Mouse (Mus musculus) heart, embryonic 15.5 days (tissue): ENCODE data around the gene Lrp2bp. TPM values are rescaled to one million over a fixed set of nuclear protein-coding genes. Genes with fewer than 3 reads are reported as not detected.

Source experiments
- ATAC-seq: fragments of 200-750 bp; cut with Nextera tagmentation; replicated peaks from 2 replicates; pipeline ENCODE4 v1.8.0; 2017; ENCODE audit warnings: low read depth, moderate TSS enrichment; ENCODE audit not compliant: insufficient number of reproducible peaks, insufficient read depth, low FRiP score
- H3K27ac ChIP-seq: fragments of 300-500 bp; sonication (generic); 2 replicates; pipeline ENCODE4 v1.5.1; 2015; ENCODE audit warnings: mild to moderate bottlenecking, inconsistent platforms
- H3K27me3 ChIP-seq: fragments of 300-500 bp; sonication (generic); 2 replicates; pipeline ENCODE4 v1.6.1; 2015; ENCODE audit warnings: inconsistent platforms
- H3K36me3 ChIP-seq: fragments of 300-500 bp; sonication (generic); 2 replicates; pipeline ENCODE4 v1.6.1; 2015; ENCODE audit warnings: mild to moderate bottlenecking, inconsistent platforms
- H3K4me1 ChIP-seq: fragments of 300-500 bp; sonication (generic); replicated peaks from 2 replicates; pipeline ENCODE4 v1.6.1; 2015; ENCODE audit warnings: inconsistent platforms
- H3K4me2 ChIP-seq: fragments of 300-500 bp; sonication (generic); 2 replicates; pipeline ENCODE4 v1.6.1; 2015; ENCODE audit warnings: inconsistent platforms, mild to moderate bottlenecking, moderate library complexity
- H3K4me3 ChIP-seq: fragments of 300-500 bp; sonication (generic); 2 replicates; pipeline ENCODE4 v1.5.1; 2015; ENCODE audit warnings: mild to moderate bottlenecking, inconsistent platforms
- H3K9ac ChIP-seq: fragments of 300-500 bp; sonication (generic); 2 replicates; pipeline ENCODE4 v1.6.1; 2015; ENCODE audit warnings: mild to moderate bottlenecking, inconsistent platforms
- H3K9me3 ChIP-seq: fragments of 300-500 bp; sonication (generic); replicated peaks from 2 replicates; pipeline ENCODE4 v1.6.1; 2016; ENCODE audit warnings: inconsistent platforms
- WGBS: fragments of 180-500 bp; shearing (Covaris S2); methylation state at CpG from one replicate; pipeline ENCODE4 v1.1.7; 2015; ENCODE audit warnings: mixed read lengths; 5-methylcytosine and 5-hydroxymethylcytosine counted together
- polyA plus RNA-seq: library from polyadenylated mRNA; unstranded; fragments of >200 nt; fragmentation: Nextera tagmentation; extraction: Ambion mirVana; gene quantifications from 2 replicates; pipeline ENCODE4 v1.2.1, GENCODE M21; 2015

Gene Lrp2bp
- polyA plus RNA-seq, 1 experiment from 2014 or later, result 0.76 TPM

DNA sequence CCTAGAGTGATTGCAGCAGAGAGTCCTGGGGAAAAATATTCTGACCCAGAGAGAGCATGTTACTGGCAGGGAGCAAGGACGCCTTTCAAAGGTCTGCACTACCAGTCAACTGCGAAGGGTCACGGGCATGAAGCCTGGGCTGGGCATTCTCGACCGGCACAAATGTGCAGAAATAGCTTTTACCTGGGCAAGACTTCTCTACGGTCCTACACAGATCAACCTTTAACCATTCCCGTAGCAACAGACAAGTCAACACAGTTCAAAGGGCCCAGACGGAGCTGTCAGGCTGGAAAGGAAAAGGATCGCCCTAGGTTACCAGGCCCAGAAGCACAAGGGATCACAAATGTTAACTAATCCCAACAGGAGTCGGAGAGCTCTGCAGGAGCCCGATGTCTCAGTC lies 37.1 kb downstream of the Lrp2bp start:
- H3K4me1 ChIP-seq, result peaks cover 7% of the 10 kb centered on the region
- WGBS, result 77% methylated on average over 11 of the region's 11 CpGs
- H3K36me3 ChIP-seq, result 0 out of 2 replicates have a peak, but pooled peaks cover 2% of the 10 kb centered on the region
- H3K27me3 ChIP-seq, result no peaks in the 10 kb centered on the region
- H3K4me2 ChIP-seq, result no peak overlapping the region
- H3K9ac ChIP-seq, result no peak overlapping the region
- ATAC-seq, result no peak
- H3K27ac ChIP-seq, result no peak overlapping the region
- no peak overlapping the region for H3K4me3 ChIP-seq
- H3K9me3 ChIP-seq, result no peaks in the 10 kb centered on the region

DNA sequence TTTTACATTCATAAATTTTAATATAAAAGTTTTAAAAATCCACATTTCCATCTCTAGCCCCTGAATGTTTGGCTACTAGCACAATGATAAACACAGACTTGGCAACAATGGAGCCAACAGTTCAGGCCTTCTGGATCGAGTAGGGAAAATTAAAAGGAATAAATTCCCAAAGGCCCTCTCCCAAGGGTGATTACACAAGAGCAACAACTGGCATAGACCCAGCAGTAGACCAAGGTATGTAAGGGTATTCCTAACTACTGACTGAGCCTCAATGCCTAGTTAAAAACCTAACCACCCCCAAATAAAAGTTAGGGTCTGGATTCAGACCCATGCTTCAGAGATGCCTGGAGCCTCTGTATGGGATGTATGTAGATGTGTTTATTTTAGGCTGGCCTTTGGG lies 40.6 kb downstream of the Lrp2bp start:
- Histone ChIP-seq H3K27me3 (no peaks in the 10 kb centered on the region), H3K4me2 (no peak overlapping the region), H3K27ac (no peak overlapping the region), H3K9ac (no peak overlapping the region), H3K9me3 (no peaks in the 10 kb centered on the region), H3K4me3 (no peak overlapping the region), H3K36me3 (peaks cover 8% of the 10 kb centered on the region; the same call in 1 of the 2 replicates), H3K4me1 (peaks cover 7% of the 10 kb centered on the region)
- ATAC-seq, result no peak
- 67% methylated on average over 1 of the region's 1 CpGs for WGBS

DNA sequence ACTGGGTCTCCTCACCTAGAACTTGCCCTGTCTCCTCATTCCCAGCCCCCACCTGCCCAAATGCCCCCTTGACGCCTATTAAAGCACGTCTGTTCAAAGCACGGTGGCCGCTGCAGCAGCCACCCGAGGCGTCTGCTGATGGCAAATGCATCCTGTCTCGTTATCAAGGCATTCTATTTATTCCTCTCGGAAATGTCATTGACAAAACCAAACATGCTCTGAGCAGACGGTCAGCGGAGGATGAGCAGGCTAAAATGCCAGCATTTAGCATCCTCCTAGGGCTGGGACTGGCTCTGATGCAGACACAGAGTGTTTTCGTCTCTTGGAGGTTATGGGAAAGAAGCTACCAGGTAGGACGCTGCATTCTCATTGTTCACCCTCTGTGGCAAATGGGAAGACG lies 41.2 kb downstream of the Lrp2bp start:
- no peak overlapping the region for H3K4me3 ChIP-seq
- WGBS, result 49% methylated on average over 13 of the region's 13 CpGs
- H3K9ac ChIP-seq, result no peak overlapping the region
- H3K4me1 ChIP-seq, result peaks cover 7% of the 10 kb centered on the region
- no peak overlapping the region for H3K27ac ChIP-seq
- ATAC-seq, result no peak
- no peaks in the 10 kb centered on the region for H3K27me3 ChIP-seq
- H3K4me2 ChIP-seq, result no peak overlapping the region
- H3K9me3 ChIP-seq, result no peaks in the 10 kb centered on the region
- peaks cover 8% of the 10 kb centered on the region; the same call in 1 of the 2 replicates for H3K36me3 ChIP-seq

DNA sequence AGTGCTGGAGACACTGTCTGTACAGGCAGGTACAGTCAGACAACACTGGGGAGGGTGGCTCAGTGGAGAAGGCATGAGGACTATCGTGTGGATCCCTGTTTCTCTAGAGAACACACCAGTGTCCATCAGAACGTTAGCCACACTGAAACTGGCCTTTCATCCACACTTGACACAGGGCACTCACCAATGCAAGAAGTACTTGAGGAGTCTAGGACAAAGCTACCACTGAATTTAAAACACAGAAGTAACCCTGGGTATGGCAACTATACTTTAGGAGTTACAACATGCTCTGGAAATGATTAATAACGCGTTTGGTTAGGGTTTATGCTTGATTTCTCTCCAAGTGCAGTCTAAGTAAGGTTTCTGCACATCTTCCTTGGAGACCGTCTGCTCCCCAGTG lies 73.7 kb downstream of the Lrp2bp start:
- Histone ChIP-seq H3K4me3 (no peak overlapping the region), H3K27ac (no peak overlapping the region), H3K9ac (no peak overlapping the region), H3K4me1 (no peaks in the 10 kb centered on the region), H3K27me3 (no peaks in the 10 kb centered on the region), H3K9me3 (no peaks in the 10 kb centered on the region), H3K36me3 (no peaks in the 10 kb centered on the region), H3K4me2 (no peak overlapping the region)
- no peak for ATAC-seq
- WGBS, result 81% methylated on average over 5 of the region's 5 CpGs

DNA sequence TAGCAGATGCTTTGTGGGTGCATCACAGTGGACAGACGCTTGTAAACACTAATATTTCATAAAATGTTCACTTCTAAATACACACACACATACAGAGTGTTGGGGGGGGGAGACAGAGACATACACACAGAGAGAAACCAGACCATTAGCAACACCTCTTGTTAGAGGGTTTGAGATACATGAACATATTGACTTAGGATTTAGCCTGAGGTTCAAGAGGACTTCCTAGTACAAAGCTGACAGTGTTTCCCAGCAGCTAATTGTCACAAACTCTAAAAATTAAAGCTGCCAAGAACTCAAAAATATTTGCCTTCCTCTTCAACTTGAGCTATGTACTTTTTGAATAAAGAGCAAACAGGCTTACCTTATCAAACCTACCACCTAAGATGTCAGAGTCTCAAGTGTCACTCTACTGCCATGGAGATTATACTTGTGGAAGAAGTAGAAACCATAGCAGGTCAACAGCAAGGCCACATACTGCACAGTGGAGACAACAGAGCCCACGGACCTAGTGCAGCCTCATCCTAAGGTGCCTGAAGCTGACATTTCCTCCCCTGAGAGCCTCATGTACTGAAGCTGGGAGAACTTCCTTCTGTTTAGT lies 74.5 kb downstream of the Lrp2bp start:
- ATAC-seq, result no peak
- Histone ChIP-seq H3K9ac (no peak overlapping the region), H3K4me2 (no peak overlapping the region), H3K4me3 (no peak overlapping the region), H3K27me3 (no peaks in the 10 kb centered on the region), H3K27ac (no peak overlapping the region), H3K4me1 (no peaks in the 10 kb centered on the region), H3K9me3 (no peaks in the 10 kb centered on the region), H3K36me3 (no peaks in the 10 kb centered on the region)
- WGBS, result 70% methylated on average over 2 of the region's 2 CpGs

DNA sequence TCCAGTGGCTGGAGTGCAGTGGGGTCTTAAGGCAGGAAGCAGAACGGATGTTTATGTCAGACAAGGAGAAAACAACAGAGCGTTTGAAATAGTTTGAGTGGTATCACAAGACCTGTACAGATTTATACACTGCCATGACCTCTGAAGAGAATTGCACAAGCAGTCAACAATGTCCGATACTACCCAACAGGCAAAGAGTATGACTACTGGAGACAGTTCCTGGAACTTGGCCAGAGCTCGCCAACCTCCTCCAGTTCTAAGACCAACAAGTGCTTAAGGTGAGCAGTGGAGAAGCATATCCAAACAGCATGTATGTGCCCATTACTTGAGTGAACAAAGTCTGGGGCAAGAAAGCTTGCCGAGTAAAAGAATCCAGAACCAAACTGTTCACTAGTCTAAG lies 76.1 kb downstream of the Lrp2bp start:
- no peaks in the 10 kb centered on the region for H3K9me3 ChIP-seq
- no peak overlapping the region for H3K4me3 ChIP-seq
- ATAC-seq, result no peak
- no peak overlapping the region for H3K27ac ChIP-seq
- H3K4me2 ChIP-seq, result no peak overlapping the region
- H3K4me1 ChIP-seq, result no peaks in the 10 kb centered on the region
- WGBS, result 86% methylated on average over 5 of the region's 5 CpGs
- H3K36me3 ChIP-seq, result no peaks in the 10 kb centered on the region
- no peaks in the 10 kb centered on the region for H3K27me3 ChIP-seq
- H3K9ac ChIP-seq, result no peak overlapping the region

DNA sequence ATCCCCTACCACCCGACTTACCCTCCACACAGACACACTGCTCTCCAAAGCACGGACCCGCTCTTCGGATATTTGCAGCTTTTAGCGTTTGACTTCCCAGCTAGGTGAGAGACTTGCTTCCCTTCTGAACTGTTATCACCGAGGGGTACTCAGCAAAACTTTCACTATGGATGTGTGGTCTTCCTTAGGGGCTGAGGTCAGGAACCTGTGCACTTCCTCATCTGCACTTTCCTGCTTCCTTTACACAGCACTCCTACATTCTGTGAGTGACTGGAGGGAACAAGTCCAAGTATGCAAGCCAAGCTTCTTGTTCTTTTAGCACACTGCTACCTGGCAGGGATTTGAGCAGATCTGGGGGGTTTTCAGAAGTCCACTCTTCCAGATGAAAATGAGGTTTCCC lies 79.8 kb downstream of the Lrp2bp start:
- 68% methylated on average over 6 of the region's 6 CpGs for WGBS

More for the DNA sequence above, 79.8 kb downstream of the Lrp2bp start:
- Histone ChIP-seq H3K4me3 (no peak overlapping the region), H3K27me3 (no peaks in the 10 kb centered on the region), H3K9ac (no peak overlapping the region), H3K36me3 (no peaks in the 10 kb centered on the region), H3K9me3 (no peaks in the 10 kb centered on the region), H3K27ac (no peak overlapping the region), H3K4me2 (no peak overlapping the region), H3K4me1 (0 out of 2 replicates have a peak, but pooled peaks cover 3% of the 10 kb centered on the region)
- ATAC-seq, result no peak

Other genes with a start within 250 kb of the Lrp2bp start
- gene Pdlim3, start 113.8 kb upstream of the Lrp2bp start, polyA plus RNA-seq, result 148 and 174 TPM in 2 replicates
- gene Ccdc110, start 64.7 kb upstream of the Lrp2bp start, polyA plus RNA-seq, result not detected in 2 replicates
- 3.0 and 3.2 TPM in 2 replicates for gene 1700029J07Rik, start 24.1 kb upstream of the Lrp2bp start, polyA plus RNA-seq
- gene Ufsp2, start 23.8 kb upstream of the Lrp2bp start, polyA plus RNA-seq, result 50.0 and 51.7 TPM in 2 replicates
- gene Ankrd37, start 6.4 kb downstream of the Lrp2bp start, polyA plus RNA-seq, result 17.9 and 19.6 TPM in 2 replicates
- gene Cfap97, start 152.5 kb downstream of the Lrp2bp start, polyA plus RNA-seq, result 16.2 and 20.5 TPM in 2 replicates
- gene Snx25, start 152.9 kb downstream of the Lrp2bp start, polyA plus RNA-seq, result 3.1 and 4.3 TPM in 2 replicates
- 2,014 and 2,378 TPM in 2 replicates for gene Slc25a4, start 212.0 kb downstream of the Lrp2bp start, polyA plus RNA-seq